Comparison of ENCODE assay signal across 15 mouse cellular contexts in genomic region chr17:40977914-40978313, GRCm38 (mm10). TPM values are rescaled to one million over a fixed set of nuclear protein-coding genes. Genes with fewer than 3 reads are reported as not detected.
DNase-seq lines count a peak whose midpoint lies in the region; ATAC-seq and TF ChIP-seq lines count a peak whose summit lies in the region.
"Had no signal": no experiment of that assay in that cellular context is flagged by ENCODE, and none has a peak within 500 bp of the region (broad histone marks: within the 10 kb centered on the region; RNA-seq: fewer than 3 reads in every experiment).

No protein-coding gene starts in this region.

- H3K4me1 ChIP-seq in hindbrain, embryonic 11.5 days (replicated peaks; ENCODE audit: control insufficient read depth, insufficient read depth, low read length), result no peaks in the 10 kb centered on the region
- H3K4me1 ChIP-seq in hindbrain, embryonic 10.5 days (replicated peaks), result no peaks in the 10 kb centered on the region
- H3K4me1 ChIP-seq in hindbrain, embryonic 14.5 days (replicated peaks; ENCODE audit: control insufficient read depth, insufficient read depth, low read length), result no peaks in the 10 kb centered on the region
- H3K4me1 ChIP-seq: embryonic facial prominence, embryonic 15.5 days had no signal

- no peak overlapping the region for H3K4me3 ChIP-seq in hindbrain, embryonic 11.5 days (ENCODE audit: low read depth, low read length)
- H3K4me3 ChIP-seq in hindbrain, embryonic 10.5 days, result no peak overlapping the region
- H3K4me3 ChIP-seq in hindbrain, embryonic 14.5 days (replicated peaks; ENCODE audit: low read length), result no peak overlapping the region
- H3K4me3 ChIP-seq: embryonic facial prominence, embryonic 15.5 days had no signal

- peak; percentile 32 for DNase-seq in hindbrain, embryonic 11.5 days (ENCODE audit: low spot score)
- no peak for DNase-seq in hindbrain, embryonic 10.5 days (ENCODE audit: low spot score)
- DNase-seq in 3T3-L1 (ENCODE audit: low read depth, low spot score), result peak; percentile 27
- no peak for DNase-seq in Patski (ENCODE audit: low read depth, low spot score)
- peak; percentile 70 for DNase-seq in hindbrain, embryonic 14.5 days (ENCODE audit: low spot score)
- no peak for DNase-seq in B cell, adult 2 months
- DNase-seq in gastrocnemius, adult 8-10 months (ENCODE audit: low spot score in 2 of 2), result no peak
- DNase-seq: kidney, adult 8-10 months; layer of hippocampus, postnatal 36 days; lung, postnatal 14 days; right cerebral cortex, postnatal 4 days; thymus, postnatal 14 days had no signal

- no peak overlapping the region for H3K9ac ChIP-seq in hindbrain, embryonic 11.5 days (ENCODE audit: low read depth, low read length)
- no peak overlapping the region for H3K9ac ChIP-seq in hindbrain, embryonic 14.5 days
- H3K9ac ChIP-seq: embryonic facial prominence, embryonic 15.5 days had no signal

- H3K4me2 ChIP-seq in hindbrain, embryonic 11.5 days (replicated peaks; ENCODE audit: low read depth, low read length), result no peak overlapping the region
- no peak overlapping the region for H3K4me2 ChIP-seq in hindbrain, embryonic 14.5 days (replicated peaks)
- H3K4me2 ChIP-seq: embryonic facial prominence, embryonic 15.5 days had no signal

- 80% methylated on average over 11 of the region's 11 CpGs for WGBS in hindbrain, embryonic 11.5 days
- 75% methylated on average over 11 of the region's 11 CpGs for WGBS in hindbrain, embryonic 10.5 days
- WGBS in hindbrain, embryonic 14.5 days, result 69% methylated on average over 11 of the region's 11 CpGs

- CTCF ChIA-PET in Patski (lab: Charles Lee), result no interaction called here

- no peaks in the 10 kb centered on the region for H3K9me3 ChIP-seq in hindbrain, embryonic 11.5 days (ENCODE audit: control insufficient read depth, low read length)
- H3K9me3 ChIP-seq in hindbrain, embryonic 10.5 days, result no peaks in the 10 kb centered on the region
- H3K9me3 ChIP-seq in hindbrain, embryonic 14.5 days (ENCODE audit: control insufficient read depth, low read length), result no peaks in the 10 kb centered on the region
- H3K9me3 ChIP-seq: embryonic facial prominence, embryonic 15.5 days; G1E had no signal

- peak; percentile 44 for TF ChIP-seq CTCF in Patski (IDR thresholded peaks at IDR 0.05)

- no peak for ATAC-seq in hindbrain, embryonic 11.5 days (ENCODE audit: low FRiP score)
- no peak for ATAC-seq in Patski
- ATAC-seq in hindbrain, embryonic 14.5 days (ENCODE audit: low FRiP score), result peak; percentile 66; the same call in 1 of the 2 replicates
- no peak for ATAC-seq in erythroid progenitor cell, adult 5-6 weeks (replicated peaks; ENCODE audit: low FRiP score, poor library complexity, severe bottlenecking)

- H3K27me3 ChIP-seq in hindbrain, embryonic 11.5 days (ENCODE audit: control insufficient read depth, insufficient read depth, low read length), result no peaks in the 10 kb centered on the region
- H3K27me3 ChIP-seq in hindbrain, embryonic 10.5 days (ENCODE audit: insufficient read depth, poor library complexity, severe bottlenecking), result no peaks in the 10 kb centered on the region
- peaks cover 6% of the 10 kb centered on the region for H3K27me3 ChIP-seq in Patski
- H3K27me3 ChIP-seq in hindbrain, embryonic 14.5 days (ENCODE audit: control insufficient read depth, insufficient read depth, low read length), result no peaks in the 10 kb centered on the region
- H3K27me3 ChIP-seq: embryonic facial prominence, embryonic 15.5 days had no signal

- POLR2A ChIA-PET in Patski (lab: Charles Lee), result no interaction called here

- H3K27ac ChIP-seq in hindbrain, embryonic 11.5 days (ENCODE audit: low read depth, low read length), result no peak overlapping the region
- H3K27ac ChIP-seq in hindbrain, embryonic 10.5 days, result no peak overlapping the region
- no peak overlapping the region for H3K27ac ChIP-seq in hindbrain, embryonic 14.5 days
- H3K27ac ChIP-seq: embryonic facial prominence, embryonic 15.5 days had no signal

- no peaks in the 10 kb centered on the region for H3K36me3 ChIP-seq in hindbrain, embryonic 11.5 days (ENCODE audit: control insufficient read depth, insufficient read depth, low read length)
- no peaks in the 10 kb centered on the region for H3K36me3 ChIP-seq in hindbrain, embryonic 10.5 days
- H3K36me3 ChIP-seq in hindbrain, embryonic 14.5 days (replicated peaks; ENCODE audit: control insufficient read depth, insufficient read depth), result no peaks in the 10 kb centered on the region
- H3K36me3 ChIP-seq: embryonic facial prominence, embryonic 15.5 days; G1E had no signal

- in situ Hi-C loops in Patski (cut with MboI; ENCODE audit: low pct_unique_long_range_greater_than_20kb), result no loop called here

RNA-seq across cellular contexts. Expression of gene Cenpq, which starts 43.1 kb away (rescaled TPM):
- 31.0 and 35.2 TPM in 2 replicates for polyA plus RNA-seq in hindbrain, embryonic 11.5 days (2014; fragmentation: Nextera tagmentation; extraction: Ambion mirVana)
- 27.4 and 38.8 TPM in 2 replicates for polyA plus RNA-seq in hindbrain, embryonic 10.5 days (2016; fragmentation: Nextera tagmentation; extraction: Ambion mirVana)
- 15.4 TPM for polyA plus RNA-seq in Patski (2021)
- polyA plus RNA-seq in hindbrain, embryonic 14.5 days (2014; fragmentation: Nextera tagmentation; extraction: Ambion mirVana), result 9.4 and 13.0 TPM in 2 replicates
- total RNA-seq in erythroid progenitor cell, adult 5-6 weeks (2015; ENCODE audit: low replicate concordance), result 49.7 and 60.8 TPM in 2 replicates
- total RNA-seq in erythroid progenitor cell, adult 5-6 weeks (2017; ENCODE audit: low replicate concordance), result 59.7 and 69.2 TPM in 2 replicates
- total RNA-seq in gastrocnemius, adult 8-10 months (2022), result 1 to 10 TPM; 2.1 to 4.3 (median 3.2) TPM

RNA-seq across cellular contexts. Expression of gene Mut, which starts 43.4 kb away (rescaled TPM):
- polyA plus RNA-seq in hindbrain, embryonic 11.5 days (2014; fragmentation: Nextera tagmentation; extraction: Ambion mirVana), result 29.4 and 33.0 TPM in 2 replicates
- polyA plus RNA-seq in hindbrain, embryonic 10.5 days (2016; fragmentation: Nextera tagmentation; extraction: Ambion mirVana), result 20.3 and 28.2 TPM in 2 replicates
- polyA plus RNA-seq in Patski (2021), result 53.7 TPM
- polyA plus RNA-seq in hindbrain, embryonic 14.5 days (2014; fragmentation: Nextera tagmentation; extraction: Ambion mirVana), result 24.4 and 25.0 TPM in 2 replicates
- 6.3 and 9.0 TPM in 2 replicates for total RNA-seq in erythroid progenitor cell, adult 5-6 weeks (2015; ENCODE audit: low replicate concordance)
- 11.3 and 11.4 TPM in 2 replicates for total RNA-seq in erythroid progenitor cell, adult 5-6 weeks (2017; ENCODE audit: low replicate concordance)
- total RNA-seq in gastrocnemius, adult 8-10 months (2022), result 10 to 100 TPM; 69.5 to 85.6 (median 75.1) TPM

Comparison
In these comparisons a context has a peak if more than half of its experiments do, and no peak if none do; other contexts are left out.
1. DNase-seq: peak in hindbrain, embryonic 11.5 days (single experiment), 3T3-L1 (single experiment) and hindbrain, embryonic 14.5 days (single experiment); none in hindbrain, embryonic 10.5 days (single experiment), Patski (single experiment), B cell, adult 2 months (0 of 2) and gastrocnemius, adult 8-10 months (0 of 2).